Mouse (Mus musculus) CH12.LX (cell line): ENCODE data around the gene Tmem121. TPM values are rescaled to one million over a fixed set of nuclear protein-coding genes. Genes with fewer than 3 reads are reported as not detected.

Experiments
- DNase-seq: peaks from one replicate; pipeline ENCODE4 v3.0.0-alpha.2; 2013; ENCODE audit errors: extremely low read depth
- H3K27ac ChIP-seq: 2 replicates; pipeline ENCODE4 v1.5.1; 2012; ENCODE audit warnings: low read depth, mild to moderate bottlenecking, control low read depth, moderate library complexity; ENCODE audit not compliant: insufficient read depth
- H3K27me3 ChIP-seq: replicated peaks from 2 replicates; pipeline ENCODE3; 2012; ENCODE audit warnings: inconsistent platforms
- H3K36me3 ChIP-seq, 2 experiments: replicated peaks in 1 of 2; 2 replicates each; pipeline versions ENCODE3 to v1.6.1; 2012; ENCODE audit warnings: inconsistent platforms in 1 of 2, low read length in 1 of 2, mild to moderate bottlenecking in 1 of 2, mixed read lengths in 1 of 2, moderate library complexity in 1 of 2; ENCODE audit not compliant: control insufficient read depth in 1 of 2, insufficient read depth in 1 of 2
- H3K4me1 ChIP-seq, 2 experiments: 2 replicates each; pipeline ENCODE4 v1.6.1; 2012; ENCODE audit warnings: inconsistent platforms in 1 of 2, moderate library complexity in 1 of 2; ENCODE audit not compliant: insufficient read depth in 2 of 2, control insufficient read depth in 1 of 2
- H3K4me2 ChIP-seq: 2 replicates; pipeline ENCODE4 v1.6.1; 2012; ENCODE audit warnings: low read depth, mild to moderate bottlenecking, control low read depth; ENCODE audit not compliant: poor library complexity, insufficient read depth, severe bottlenecking
- H3K4me3 ChIP-seq, 3 experiments: fragments of 150-350 bp in 1 of 3; sonication (generic) in 1 of 3; replicated peaks in 1 of 3; 2 replicates each; pipeline versions ENCODE3 to v1.5.1; 2011 to 2012; ENCODE audit warnings: low read depth in 2 of 3, low read length in 2 of 3, mild to moderate bottlenecking in 2 of 3, moderate library complexity in 2 of 3, control low read depth in 1 of 3, improper control_type of control experiment in 1 of 3, inconsistent platforms in 1 of 3, mixed read lengths in 1 of 3; ENCODE audit not compliant: poor library complexity in 1 of 3
- H3K79me2 ChIP-seq: replicated peaks from 2 replicates; pipeline ENCODE4 v1.6.1; 2012; ENCODE audit warnings: mild to moderate bottlenecking, moderate library complexity; ENCODE audit not compliant: control insufficient read depth, poor library complexity, insufficient read depth, severe bottlenecking; ENCODE audit errors: extremely low read depth
- H3K9ac ChIP-seq: 2 replicates; pipeline ENCODE4 v1.6.1; 2012; ENCODE audit warnings: low read depth, mild to moderate bottlenecking, control low read depth, moderate library complexity; ENCODE audit not compliant: insufficient read depth
- H3K9me3 ChIP-seq: replicated peaks from 2 replicates; pipeline ENCODE3; 2012; ENCODE audit warnings: low read length, inconsistent platforms, mixed read lengths
- BHLHE40 ChIP-seq: IDR thresholded peaks from 2 replicates; pipeline ENCODE4 v1.6.1; 2011; ENCODE audit warnings: mild to moderate bottlenecking, low read depth, low read length, improper control_type of control experiment
- CHD1 ChIP-seq: IDR thresholded peaks from 2 replicates; pipeline ENCODE4 v1.6.1; 2012; ENCODE audit warnings: low read depth, low read length, improper control_type of control experiment, inconsistent platforms
- CHD2 ChIP-seq: IDR thresholded peaks from 2 replicates; pipeline ENCODE4 v1.6.1; 2011; ENCODE audit warnings: low read length, improper control_type of control experiment
- CTCF ChIP-seq, 2 experiments: IDR thresholded peaks in 1 of 2; conservative IDR thresholded peaks in 1 of 2; 2 replicates each; pipeline ENCODE4 v1.5.1; 2011 to 2012; ENCODE audit warnings: low read depth in 2 of 2, low read length in 2 of 2, improper control_type of control experiment in 1 of 2, inconsistent platforms in 1 of 2, mild to moderate bottlenecking in 1 of 2, moderate library complexity in 1 of 2
- EP300 ChIP-seq: IDR thresholded peaks from 2 replicates; pipeline ENCODE4 v1.6.1; 2011; ENCODE audit warnings: low read length, improper control_type of control experiment
- ETS1 ChIP-seq: conservative IDR thresholded peaks from 2 replicates; pipeline ENCODE4 v1.6.1; 2012; ENCODE audit warnings: low read depth, mild to moderate bottlenecking, inconsistent platforms, low read length, improper control_type of control experiment, moderate library complexity
- IRF4 ChIP-seq: IDR thresholded peaks from 2 replicates; pipeline ENCODE4 v1.6.1; 2014; ENCODE audit warnings: low read depth, mild to moderate bottlenecking, inconsistent platforms, low read length, improper control_type of control experiment
- JUN ChIP-seq: IDR thresholded peaks from 2 replicates; pipeline ENCODE4 v1.6.1; 2011; ENCODE audit warnings: low read depth, mild to moderate bottlenecking, low read length, improper control_type of control experiment, moderate library complexity; ENCODE audit not compliant: insufficient read depth
- KAT2A ChIP-seq: IDR thresholded peaks from 2 replicates; pipeline ENCODE4 v1.6.1; 2012; ENCODE audit warnings: low read length, improper control_type of control experiment, inconsistent platforms; ENCODE audit not compliant: insufficient replicate concordance
- MAX ChIP-seq: IDR thresholded peaks from 2 replicates; pipeline ENCODE4 v1.6.1; 2011; ENCODE audit warnings: low read length, improper control_type of control experiment
- MAZ ChIP-seq: IDR thresholded peaks from 2 replicates; pipeline ENCODE4 v1.6.1; 2012; ENCODE audit warnings: low read depth, mild to moderate bottlenecking, inconsistent platforms, low read length, improper control_type of control experiment, moderate library complexity
- MXI1 ChIP-seq: IDR thresholded peaks from 2 replicates; pipeline ENCODE4 v1.6.1; 2011; ENCODE audit warnings: mild to moderate bottlenecking, low read depth, low read length, improper control_type of control experiment
- MYC ChIP-seq: IDR thresholded peaks from 2 replicates; pipeline ENCODE4 v1.6.1; 2011; ENCODE audit warnings: low read depth, mild to moderate bottlenecking, improper control_type of control experiment, low read length
- NELFE ChIP-seq: IDR thresholded peaks from 2 replicates; pipeline ENCODE4 v1.6.1; 2011; ENCODE audit warnings: low read depth, low read length, improper control_type of control experiment
- NRF1 ChIP-seq: IDR thresholded peaks from 2 replicates; pipeline ENCODE4 v1.6.1; 2014; ENCODE audit warnings: low read depth, mild to moderate bottlenecking, inconsistent platforms, low read length, improper control_type of control experiment, moderate library complexity
- POLR2A ChIP-seq: IDR thresholded peaks from 2 replicates; pipeline ENCODE4 v1.6.1; 2011; ENCODE audit warnings: low read depth, mild to moderate bottlenecking, improper control_type of control experiment, low read length
- RAD21 ChIP-seq: IDR thresholded peaks from 2 replicates; pipeline ENCODE4 v1.6.1; 2011; ENCODE audit warnings: low read depth, mild to moderate bottlenecking, low read length, improper control_type of control experiment, moderate library complexity
- RCOR1 ChIP-seq: conservative IDR thresholded peaks from 2 replicates; pipeline ENCODE4 v1.6.1; 2012; ENCODE audit warnings: low read depth, mild to moderate bottlenecking, inconsistent platforms, low read length, improper control_type of control experiment
- SIN3A ChIP-seq: IDR thresholded peaks from 2 replicates; pipeline ENCODE4 v1.6.1; 2012; ENCODE audit warnings: low read length, improper control_type of control experiment, inconsistent platforms
- SMC3 ChIP-seq: IDR thresholded peaks from 2 replicates; pipeline ENCODE4 v1.6.1; 2011; ENCODE audit warnings: low read depth, low read length, improper control_type of control experiment
- TCF12 ChIP-seq: IDR thresholded peaks from 2 replicates; pipeline ENCODE4 v1.6.1; 2014; ENCODE audit warnings: low read depth, mild to moderate bottlenecking, inconsistent platforms, low read length, improper control_type of control experiment
- USF1 ChIP-seq: IDR thresholded peaks from 2 replicates; pipeline ENCODE4 v1.6.1; 2014; ENCODE audit warnings: low read depth, mild to moderate bottlenecking, inconsistent platforms, low read length, improper control_type of control experiment
- ZKSCAN1 ChIP-seq: IDR thresholded peaks from 2 replicates; pipeline ENCODE4 v1.6.1; 2012; ENCODE audit warnings: low read depth, inconsistent platforms, low read length, improper control_type of control experiment, borderline replicate concordance
- ZMIZ1 ChIP-seq: IDR thresholded peaks from 2 replicates; pipeline ENCODE4 v1.6.1; 2012; ENCODE audit warnings: low read depth, mild to moderate bottlenecking, inconsistent platforms, low read length, improper control_type of control experiment
- ZNF384 ChIP-seq: IDR thresholded peaks from 2 replicates; pipeline ENCODE4 v1.6.1; 2012; ENCODE audit warnings: low read depth, low read length, improper control_type of control experiment, inconsistent platforms
- dilution Hi-C: fragments of 300-500 bp; cut with MboI; formaldehyde crosslinking; loops from 2 replicates; pipeline ENCODE4 v1.14.3; 2020; ENCODE audit warnings: low sequenced_read_pairs; ENCODE audit not compliant: extremely low pct_unique_long_range_greater_than_20kb, extremely low pct_ligation_motif_present
- in situ Hi-C: fragments of 300-500 bp; cut with MboI; formaldehyde crosslinking; loops from 3 replicates; pipeline ENCODE4 v1.14.3; 2019; ENCODE audit warnings: low sequenced_read_pairs, low pct_ligation_motif_present, low pct_unique_long_range_greater_than_20kb, mixed read lengths
- polyA plus RNA-seq: library from polyadenylated mRNA; unstranded; fragments of >175 nt; gene quantifications from 2 replicates; pipeline ENCODE4 v1.2.1, GENCODE M21; 2012; ENCODE audit warnings: low read depth; ENCODE audit not compliant: insufficient read length
- total RNA-seq, 2 experiments: library from RNA; depleted of rRNA; stranded (reverse); fragments of 300-350 nt in 1 of 2; fragments of >200 nt in 1 of 2; gene quantifications; 2 replicates each; pipeline ENCODE4 v1.2.3; 2012 to 2014

The Tmem121 gene
- total and polyA plus RNA-seq, 3 experiments, result not detected

DNA sequence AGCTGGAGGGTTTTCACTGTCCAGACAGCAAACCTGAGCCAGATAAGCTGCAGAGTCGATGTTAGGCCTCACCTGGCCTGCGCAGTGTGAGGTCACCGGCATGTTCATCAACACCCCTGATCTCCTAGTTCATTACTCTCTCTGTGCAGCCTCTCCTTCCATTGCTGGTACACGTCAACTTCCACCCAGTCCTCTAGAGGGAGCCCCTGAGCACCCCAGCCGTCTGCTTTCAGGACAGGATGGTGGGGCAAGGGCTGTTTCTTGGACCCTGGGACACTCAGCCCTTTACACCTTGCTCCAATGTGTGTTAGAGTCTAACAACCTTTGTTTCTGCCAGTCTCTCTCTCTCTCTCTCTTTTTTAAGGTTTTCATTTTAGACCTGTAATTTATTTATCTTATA lies 38.5 kb downstream of the Tmem121 start:
- Histone ChIP-seq H3K4me2 (no peak overlapping the region), H3K9ac (no peak overlapping the region; the same call in 1 of the 2 replicates), H3K79me2 (no peaks in the 10 kb centered on the region), H3K27me3 (no peaks in the 10 kb centered on the region), H3K4me3 (no peak overlapping the region), H3K27ac (peak overlapping the region; percentile 85), H3K9me3 (no peaks in the 10 kb centered on the region), H3K36me3 (no peaks in the 10 kb centered on the region), H3K4me1 (peaks cover 51 to 74% of the 10 kb centered on the region in 2 experiments)
- in situ Hi-C loops, result loop anchor here (5.0 to 25.0 kb wide), 4 partner anchors 33 to 1948 kb away; no protein-coding TSS in a partner anchor
- peak; percentile 79 for TF ChIP-seq SMC3
- peak; percentile 75 for TF ChIP-seq RAD21
- TF ChIP-seq POLR2A, result peak; percentile 47; the same call in 1 of the 2 replicates
- no peak for TF ChIP-seq ZNF384
- TF ChIP-seq IRF4, result no peak
- peak; percentile 79 to 84 for TF ChIP-seq CTCF (conservative IDR thresholded peaks at IDR 0.05 in 1 of 2, IDR thresholded peaks at IDR 0.05 in 1 of 2; ENCODE audit: low read depth in 2 of 2, low read length in 2 of 2)
- dilution Hi-C loops, result no loop called here
- peak; percentile 89 for DNase-seq

- Histone ChIP-seq H3K9ac (0 out of 2 replicates have a peak overlapping the region, but pooled peaks have one; percentile 23), H3K9me3 (no peaks in the 10 kb centered on the region), H3K4me3 (no peak overlapping the region), H3K27me3 (no peaks in the 10 kb centered on the region), H3K27ac (peak overlapping the region; percentile 84), H3K79me2 (no peaks in the 10 kb centered on the region; the same call in 1 of the 2 replicates), H3K4me1 (peaks cover 56 to 78% of the 10 kb centered on the region in 2 experiments), H3K4me2 (no peak overlapping the region), H3K36me3 (no peaks in the 10 kb centered on the region)
- in situ Hi-C loops (loop anchor here (5.0 to 25.0 kb wide), 4 partner anchors 33 to 1948 kb away; no protein-coding TSS in a partner anchor), dilution Hi-C loops (no loop called here)
- TF ChIP-seq BHLHE40 (peak; percentile 74), EP300 (no peak), ETS1 (no peak), CHD2 (0 out of 2 replicates have a peak, but pooled peaks have one; percentile 64), USF1 (no peak), RCOR1 (no peak), ZKSCAN1 (no peak), MXI1 (no peak; the same call in 1 of the 2 replicates), MAZ (peak; percentile 63; the same call in 1 of the 2 replicates), KAT2A (no peak), TCF12 (0 out of 2 replicates have a peak, but pooled peaks have one; percentile 24), RAD21 (no peak), IRF4 (peak; percentile 43; the same call in 1 of the 2 replicates), NELFE (no peak), MYC (peak; percentile 65; the same call in 1 of the 2 replicates), CHD1 (0 out of 2 replicates have a peak, but pooled peaks have one; percentile 57), NRF1 (0 out of 2 replicates have a peak, but pooled peaks have one; percentile 12), MAX (peak; percentile 61), SIN3A (peak; percentile 36; the same call in 1 of the 2 replicates), JUN (no peak), ZMIZ1 (no peak)
- DNase-seq, result no peak
Measured at GRCm38 (mm10) chr12:113224687-113225091, 39.0 kb downstream of the Tmem121 start.
